Mouse (Mus musculus) left cerebral cortex, postnatal 4 days (tissue): ENCODE measurements at regions not wholly inside any gene's neighbourhood (a gene's known extent, or its start where the extent isn't known, plus 50 kb on each side); places are given as distances from the start of the nearest gene placed in this dataset.
"Not testable (repeated sequence)": the region's sequence is repeated elsewhere in the genome, so short reads cannot be mapped to it uniquely, and the experiment has no call there.

Experiments
- DNase-seq: peaks from one replicate; pipeline ENCODE4 v3.0.0-alpha.2; 2022
- intact Hi-C: fragments of 180-260 bp; cut with DNase I; formaldehyde crosslinking; loops from one replicate; pipeline ENCODE4 v1.15.1; 2025

- no peak for DNase-seq
- intact Hi-C loops, result no loop called here
These were observed 208.9 kb upstream of the Slc7a11 start for GRCm38 (mm10) chr3:50652265-50652664.

DNA sequence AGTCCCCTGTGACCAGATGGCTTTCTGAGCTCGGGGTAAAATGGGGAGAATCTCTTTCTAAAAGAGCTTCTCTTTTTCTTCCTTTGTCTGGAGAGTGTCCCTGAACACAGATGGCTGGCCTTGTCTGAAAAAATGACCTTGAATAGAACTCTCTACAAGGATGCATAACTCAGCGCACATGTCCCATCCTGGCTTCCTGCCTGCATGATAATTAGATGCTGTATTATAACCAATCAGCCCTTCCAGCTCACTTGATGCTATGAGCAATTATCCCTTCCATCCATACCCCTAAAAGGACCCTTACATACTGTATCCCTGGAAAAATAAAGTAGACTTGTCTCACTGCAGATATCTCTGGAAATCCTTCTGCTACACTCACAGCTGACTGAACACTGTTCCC is 199.7 kb upstream of the Slc7a11 start:
- DNase-seq, result no peak
- intact Hi-C loops, result no loop called here

- no peak for DNase-seq
These were observed 196.5 kb upstream of the Slc7a11 start for GRCm38 (mm10) chr3:50639907-50640323.

GRCm38 (mm10) chr3:50634457-50635075 is 191.2 kb upstream of the Slc7a11 start:
- intact Hi-C loops, result no loop called here
- no peak for DNase-seq

More at GRCm38 (mm10) chr3:50639907-50640323, 196.5 kb upstream of the Slc7a11 start:
- intact Hi-C loops, result no loop called here

GRCm38 (mm10) chr3:50631286-50631685 is 187.9 kb upstream of the Slc7a11 start:
- intact Hi-C loops, result no loop called here
- no peak for DNase-seq

GRCm38 (mm10) chr3:50628092-50628696 is 184.8 kb upstream of the Slc7a11 start:
- intact Hi-C loops, result no loop called here
- DNase-seq, result no peak

DNA sequence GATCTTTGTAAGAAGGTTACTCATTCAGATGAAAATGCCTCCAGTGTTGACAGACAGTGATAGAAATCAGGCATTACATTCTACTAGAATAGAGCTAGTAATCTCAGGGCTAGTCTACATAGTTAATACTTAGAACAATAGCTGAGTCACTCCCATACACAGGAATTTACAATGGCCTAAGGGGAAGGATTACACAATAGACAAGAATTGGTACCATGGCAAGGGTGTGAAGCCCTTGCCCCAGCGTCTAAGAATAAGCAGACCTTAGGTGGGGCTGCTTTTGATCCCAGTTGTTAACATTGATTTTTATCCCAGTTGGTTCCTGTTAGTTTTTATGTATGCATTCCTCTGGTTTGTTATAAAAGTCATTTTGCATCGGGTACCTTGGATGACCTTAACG is 177.8 kb upstream of the Slc7a11 start:
- DNase-seq, intact Hi-C loops: not testable (repeated sequence)

DNA sequence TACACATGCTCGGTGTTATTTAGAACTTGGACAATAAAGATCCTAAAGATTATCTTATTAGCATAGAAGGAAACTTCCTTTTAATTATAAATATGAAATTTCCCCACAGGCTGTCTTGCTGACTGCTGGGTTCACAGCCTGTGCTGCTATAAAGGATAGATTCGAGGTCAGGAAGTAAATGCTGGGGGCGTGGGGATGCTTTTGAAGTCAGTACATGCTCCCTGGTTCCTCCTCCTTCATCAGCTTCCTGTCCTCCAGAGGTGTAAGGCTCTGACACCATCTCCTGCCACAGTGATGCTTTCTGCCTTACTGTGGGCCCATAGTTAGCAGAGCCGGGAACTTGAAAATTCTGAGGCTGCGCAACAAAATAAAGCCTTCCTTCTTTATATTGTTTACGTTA is 175.6 kb upstream of the Slc7a11 start:
- intact Hi-C loops, result no loop called here
- DNase-seq, result no peak

GRCm38 (mm10) chr3:50615384-50616285 is 172.2 kb upstream of the Slc7a11 start:
- intact Hi-C loops, result no loop called here
- no peak for DNase-seq

GRCm38 (mm10) chr3:50613011-50613410 is 169.6 kb upstream of the Slc7a11 start:
- intact Hi-C loops, result no loop called here
- DNase-seq, result no peak

DNA sequence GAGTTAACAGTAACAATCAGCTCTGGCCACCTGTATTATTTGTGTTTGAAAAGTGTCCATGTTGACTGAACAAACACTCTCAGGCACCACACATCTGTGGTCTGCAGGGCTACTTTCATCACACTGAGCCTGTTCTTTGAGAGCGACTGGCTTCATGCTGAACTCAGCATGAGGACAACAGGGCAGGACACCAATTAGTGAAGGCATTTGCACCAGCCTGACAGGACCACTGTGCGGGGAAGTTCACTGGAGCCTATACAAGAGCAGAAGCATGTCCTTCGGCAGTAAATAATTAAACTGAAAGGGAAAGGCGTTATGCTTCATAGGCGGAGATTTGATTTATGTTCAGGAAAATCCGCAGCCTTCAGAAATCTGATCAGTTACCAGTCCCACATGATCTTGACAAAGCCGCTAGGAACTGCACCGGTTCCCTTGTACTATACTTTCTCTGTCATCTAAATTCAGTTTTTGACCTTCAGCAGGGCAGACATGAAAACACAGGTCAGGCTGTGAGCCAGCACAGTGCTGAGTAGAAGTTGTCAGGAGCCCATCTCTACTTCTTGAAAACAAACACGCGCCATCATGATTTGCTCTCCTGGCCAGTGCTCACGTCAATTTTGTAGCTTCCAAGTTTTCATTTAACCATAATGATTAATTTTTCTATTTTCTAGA is 166.1 kb upstream of the Slc7a11 start:
- peak; percentile 30 for DNase-seq
- intact Hi-C loops, result no loop called here

- no peak for DNase-seq
These were observed 164.3 kb upstream of the Slc7a11 start for GRCm38 (mm10) chr3:50607736-50608135.

DNA sequence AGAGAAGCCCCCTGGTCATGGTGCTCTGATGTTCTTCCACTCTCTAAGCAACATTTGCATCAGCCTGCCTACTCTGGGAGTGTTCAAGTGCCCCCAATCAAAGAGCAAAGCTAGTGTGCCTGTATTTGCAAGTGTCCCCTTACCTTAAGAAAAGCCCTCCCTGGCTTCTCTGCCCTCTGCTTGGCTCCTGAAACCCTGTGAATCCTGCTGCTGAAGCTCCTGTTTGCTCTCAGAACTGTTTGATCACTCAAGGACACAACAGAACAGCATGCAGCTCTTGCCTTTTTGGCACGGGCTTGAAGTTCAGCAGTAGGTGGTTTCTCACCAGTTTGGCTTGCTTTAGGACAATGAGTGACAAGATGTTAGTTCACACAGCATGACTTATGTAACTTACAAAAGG is 163.6 kb upstream of the Slc7a11 start:
- intact Hi-C loops, result no loop called here
- peak; percentile 38 for DNase-seq

More at GRCm38 (mm10) chr3:50607736-50608135, 164.3 kb upstream of the Slc7a11 start:
- intact Hi-C loops, result no loop called here

- DNase-seq, result no peak
- intact Hi-C loops, result no loop called here
These were observed 162.3 kb upstream of the Slc7a11 start for GRCm38 (mm10) chr3:50605750-50606149.

GRCm38 (mm10) chr3:50603182-50603581 is 159.8 kb upstream of the Slc7a11 start:
- DNase-seq, result no peak
- intact Hi-C loops, result no loop called here

GRCm38 (mm10) chr3:50595732-50596131 is 152.3 kb upstream of the Slc7a11 start:
- intact Hi-C loops, result no loop called here
- DNase-seq, result no peak

DNA sequence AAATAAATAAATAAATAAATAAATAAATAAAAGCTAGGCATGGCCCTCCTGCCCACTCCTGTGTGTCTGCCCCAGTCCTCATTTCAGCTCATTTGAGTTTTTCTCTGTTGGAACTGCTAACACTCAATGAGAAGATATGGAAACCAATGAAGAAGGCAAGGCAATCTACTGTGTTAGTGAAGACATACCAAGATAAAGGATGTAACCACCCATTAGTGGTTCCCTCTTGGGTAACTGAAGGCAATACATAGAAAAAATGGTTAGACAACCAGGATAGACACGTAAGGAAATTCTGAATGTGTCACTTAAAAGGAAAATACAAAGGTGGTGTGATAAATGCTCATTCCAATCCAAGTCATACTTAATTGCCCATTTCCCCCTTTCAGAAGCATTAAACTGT is 140.9 kb upstream of the Slc7a11 start:
- no peak for DNase-seq
- intact Hi-C loops, result no loop called here

- no peak for DNase-seq
- intact Hi-C loops, result no loop called here
These were observed 140.1 kb upstream of the Slc7a11 start for GRCm38 (mm10) chr3:50583475-50583874.

DNA sequence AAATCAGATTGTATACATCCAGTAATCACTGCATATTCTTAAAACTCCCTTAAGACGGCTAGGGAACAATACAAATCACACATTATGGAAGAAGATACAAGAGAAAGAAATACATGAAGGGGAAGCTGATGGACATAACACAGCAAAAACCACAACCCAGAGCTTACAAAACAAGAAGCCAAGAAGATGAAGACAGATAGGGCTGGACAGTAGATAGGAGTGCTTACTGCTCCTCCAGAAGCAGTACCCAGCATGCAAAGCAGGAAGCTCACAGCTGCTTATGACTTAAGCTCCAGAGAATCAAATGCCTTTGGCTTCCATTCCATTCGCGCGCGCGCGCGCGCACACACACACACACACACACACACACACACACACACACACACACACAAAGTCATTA is 131.0 kb upstream of the Slc7a11 start:
- no peak for DNase-seq
- intact Hi-C loops, result no loop called here

DNA sequence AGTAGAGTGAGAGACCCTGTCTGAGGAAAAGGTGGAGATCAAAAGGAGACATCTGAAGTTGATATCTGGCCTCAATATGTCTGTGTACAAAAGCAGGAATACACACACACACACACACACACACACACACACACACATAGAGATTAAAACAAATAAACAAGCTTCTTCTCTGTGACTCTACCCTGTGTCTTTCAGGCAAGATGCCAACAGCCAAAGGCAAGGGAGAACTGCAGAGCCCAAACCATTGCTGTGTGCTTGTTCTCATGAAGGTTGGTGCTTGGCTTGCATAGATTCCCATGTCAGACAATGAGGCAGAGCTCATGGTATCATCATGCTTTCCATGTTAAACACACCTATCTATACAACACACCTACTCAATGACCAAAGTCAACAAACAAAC is 126.6 kb upstream of the Slc7a11 start:
- DNase-seq, result no peak
- intact Hi-C loops, result no loop called here

DNA sequence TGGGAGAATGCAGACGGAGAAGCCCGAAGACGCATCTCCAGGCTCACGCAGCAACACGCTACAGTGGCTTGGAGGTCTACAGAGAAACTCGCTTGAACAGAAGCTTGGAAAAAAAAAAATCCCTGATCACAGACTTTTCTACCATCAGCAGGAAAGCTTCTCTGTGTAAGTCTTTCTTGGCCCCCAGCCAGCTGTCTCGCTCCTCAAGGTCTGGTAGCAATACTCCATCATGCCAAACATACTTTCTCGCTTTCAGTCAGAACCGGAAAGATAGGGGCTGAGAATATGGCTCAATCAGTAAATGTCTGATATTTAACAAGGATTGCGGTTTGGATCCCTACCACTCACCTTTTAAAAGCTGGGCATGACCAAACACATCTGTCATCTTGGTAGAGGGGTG is 126.2 kb upstream of the Slc7a11 start:
- intact Hi-C loops, result no loop called here
- peak; percentile 41 for DNase-seq
